Mouse (Mus musculus) liver, embryonic 12.5 days (tissue): ENCODE results near the gene Irf5. TPM values are rescaled to one million over a fixed set of nuclear protein-coding genes. Genes with fewer than 3 reads are reported as not detected.

ENCODE experiments used
- ATAC-seq: fragments of 200-750 bp; cut with Nextera tagmentation; 2 replicates; pipeline ENCODE4 v1.8.0; 2017; ENCODE audit warnings: moderate number of reproducible peaks, mild to moderate bottlenecking, moderate library complexity
- H3K27ac ChIP-seq: fragments of 300-500 bp; sonication (generic); 2 replicates; pipeline ENCODE4 v1.5.1; 2016; ENCODE audit warnings: mild to moderate bottlenecking
- H3K27me3 ChIP-seq: fragments of 300-500 bp; sonication (generic); replicated peaks from 2 replicates; pipeline ENCODE4 v1.6.1; 2016; ENCODE audit warnings: mild to moderate bottlenecking, moderate library complexity
- H3K36me3 ChIP-seq: fragments of 300-500 bp; sonication (generic); 2 replicates; pipeline ENCODE4 v1.6.1; 2016; ENCODE audit warnings: mild to moderate bottlenecking, moderate library complexity
- H3K4me1 ChIP-seq: fragments of 300-500 bp; sonication (generic); 2 replicates; pipeline ENCODE4 v1.6.1; 2016
- H3K4me2 ChIP-seq: fragments of 300-500 bp; sonication (generic); 2 replicates; pipeline ENCODE4 v1.6.1; 2016; ENCODE audit warnings: mild to moderate bottlenecking, moderate library complexity
- H3K4me3 ChIP-seq: fragments of 300-500 bp; sonication (generic); 2 replicates; pipeline ENCODE4 v1.5.1; 2016; ENCODE audit warnings: mild to moderate bottlenecking, moderate library complexity
- H3K9ac ChIP-seq: fragments of 300-500 bp; sonication (generic); 2 replicates; pipeline ENCODE4 v1.6.1; 2016; ENCODE audit warnings: mild to moderate bottlenecking, moderate library complexity
- H3K9me3 ChIP-seq: fragments of 300-500 bp; sonication (generic); replicated peaks from 2 replicates; pipeline ENCODE4 v1.6.1; 2016; ENCODE audit warnings: mild to moderate bottlenecking, moderate library complexity
- WGBS: fragments of 180-500 bp; shearing (Covaris S2); methylation state at CpG from one replicate; pipeline ENCODE4 v1.1.7; 2016; ENCODE audit not compliant: insufficient replicate concordance; 5-methylcytosine and 5-hydroxymethylcytosine counted together
- polyA plus RNA-seq: library from polyadenylated mRNA; unstranded; fragments of >200 nt; fragmentation: Nextera tagmentation; extraction: Ambion mirVana; gene quantifications from 2 replicates; pipeline ENCODE4 v1.2.1, GENCODE M21; 2016

Irf5 gene
- polyA plus RNA-seq, 1 experiment from 2014 or later, result 7.2 TPM

- peak overlapping the region; percentile 70 for H3K4me2 ChIP-seq
- ATAC-seq, result no peak
- no peaks in the 10 kb centered on the region for H3K36me3 ChIP-seq
- no peak overlapping the region for H3K27ac ChIP-seq
- H3K9ac ChIP-seq, result no peak overlapping the region
- peaks cover 63% of the 10 kb centered on the region for H3K27me3 ChIP-seq
- WGBS, result 37% methylated on average over 8 of the region's 8 CpGs
- H3K9me3 ChIP-seq, result no peaks in the 10 kb centered on the region
- H3K4me1 ChIP-seq, result peaks cover 21% of the 10 kb centered on the region
- H3K4me3 ChIP-seq, result peak overlapping the region; percentile 54
Measured at GRCm38 (mm10) chr6:29506834-29507233, 19.6 kb upstream of the Irf5 start.

GRCm38 (mm10) chr6:29507447-29508309 is 18.7 kb upstream of the Irf5 start, which contains the start of gene Kcp:
TSS of gene Kcp (minus strand) at chr6:29507952.
- H3K27me3 ChIP-seq, result peaks cover 63% of the 10 kb centered on the region
- H3K36me3 ChIP-seq, result no peaks in the 10 kb centered on the region
- H3K9me3 ChIP-seq, result no peaks in the 10 kb centered on the region
- H3K4me2 ChIP-seq, result peak within 1 kb of the TSS; percentile 70
- 2% methylated on average over 47 of the region's 47 CpGs for WGBS
- H3K4me3 ChIP-seq, result peak within 1 kb of the TSS; percentile 54
- ATAC-seq, result no peak
- H3K27ac ChIP-seq, result no peak within 1 kb of the TSS
- H3K9ac ChIP-seq, result peak within 1 kb of the TSS; percentile 27; the same call in 1 of the 2 replicates
- peaks cover 22% of the 10 kb centered on the region for H3K4me1 ChIP-seq

- Histone ChIP-seq H3K36me3 (no peaks in the 10 kb centered on the region), H3K4me3 (no peak overlapping the region), H3K4me1 (peaks cover 33% of the 10 kb centered on the region), H3K4me2 (no peak overlapping the region), H3K9me3 (no peaks in the 10 kb centered on the region), H3K27me3 (peaks cover 61% of the 10 kb centered on the region), H3K27ac (no peak overlapping the region), H3K9ac (no peak overlapping the region)
- 48% methylated on average over 2 of the region's 2 CpGs for WGBS
- ATAC-seq, result no peak
Measured at GRCm38 (mm10) chr6:29509086-29509485, 17.3 kb upstream of the Irf5 start.

- H3K9ac ChIP-seq, result peak overlapping the region; percentile 44; the same call in 1 of the 2 replicates
- H3K9me3 ChIP-seq, result no peaks in the 10 kb centered on the region
- H3K27ac ChIP-seq, result peak overlapping the region; percentile 32; the same call in 1 of the 2 replicates
- 3% methylated on average over 11 of the region's 11 CpGs for WGBS
- peak; percentile 48; the same call in 1 of the 2 replicates for ATAC-seq
- H3K4me2 ChIP-seq, result peak overlapping the region; percentile 59
- peaks cover 11% of the 10 kb centered on the region for H3K4me1 ChIP-seq
- H3K4me3 ChIP-seq, result peak overlapping the region; percentile 22; the same call in 1 of the 2 replicates
- no peaks in the 10 kb centered on the region for H3K36me3 ChIP-seq
- peaks cover 27% of the 10 kb centered on the region for H3K27me3 ChIP-seq
Measured at GRCm38 (mm10) chr6:29513284-29513683, 13.1 kb upstream of the Irf5 start.

GRCm38 (mm10) chr6:29517139-29517538 is 9.3 kb upstream of the Irf5 start:
- H3K4me1 ChIP-seq, result peaks cover 11% of the 10 kb centered on the region
- H3K9me3 ChIP-seq, result no peaks in the 10 kb centered on the region
- no peaks in the 10 kb centered on the region for H3K36me3 ChIP-seq
- H3K4me3 ChIP-seq, result no peak overlapping the region
- no peak overlapping the region for H3K9ac ChIP-seq
- H3K27me3 ChIP-seq, result peaks cover 10% of the 10 kb centered on the region; the same call in 1 of the 2 replicates
- H3K4me2 ChIP-seq, result no peak overlapping the region
- 3% methylated on average over 5 of the region's 5 CpGs for WGBS
- no peak overlapping the region for H3K27ac ChIP-seq
- ATAC-seq, result peak; percentile 30

- H3K36me3 ChIP-seq, result no peaks in the 10 kb centered on the region
- no peak overlapping the region for H3K27ac ChIP-seq
- no peaks in the 10 kb centered on the region for H3K9me3 ChIP-seq
- 53% methylated on average over 6 of the region's 6 CpGs for WGBS
- no peak for ATAC-seq
- peaks cover 17% of the 10 kb centered on the region for H3K4me1 ChIP-seq
- H3K9ac ChIP-seq, result no peak overlapping the region
- peaks cover 51% of the 10 kb centered on the region for H3K27me3 ChIP-seq
- no peak overlapping the region for H3K4me3 ChIP-seq
- H3K4me2 ChIP-seq, result no peak overlapping the region
Measured at GRCm38 (mm10) chr6:29522626-29523300, 3.7 kb upstream of the Irf5 start.

GRCm38 (mm10) chr6:29523301-29524033 is 3.0 kb upstream of the Irf5 start:
- Histone ChIP-seq H3K4me3 (no peak overlapping the region), H3K27me3 (peaks cover 51% of the 10 kb centered on the region), H3K9ac (no peak overlapping the region), H3K9me3 (no peaks in the 10 kb centered on the region), H3K36me3 (no peaks in the 10 kb centered on the region), H3K4me1 (peaks cover 23% of the 10 kb centered on the region), H3K4me2 (no peak overlapping the region), H3K27ac (no peak overlapping the region)
- ATAC-seq, result no peak
- WGBS, result 42% methylated on average over 12 of the region's 12 CpGs

- Histone ChIP-seq H3K27ac (no peak overlapping the region; the same call in 1 of the 2 replicates), H3K27me3 (peaks cover 57% of the 10 kb centered on the region), H3K4me1 (peaks cover 27% of the 10 kb centered on the region), H3K4me2 (no peak overlapping the region), H3K36me3 (no peaks in the 10 kb centered on the region), H3K9ac (no peak overlapping the region), H3K9me3 (no peaks in the 10 kb centered on the region), H3K4me3 (no peak overlapping the region)
- 32% methylated on average over 6 of the region's 6 CpGs for WGBS
- ATAC-seq, result no peak
Measured at GRCm38 (mm10) chr6:29524034-29524489, 2.4 kb upstream of the Irf5 start.

- Histone ChIP-seq H3K27me3 (peaks cover 69% of the 10 kb centered on the region), H3K4me3 (no peak overlapping the region), H3K36me3 (no peaks in the 10 kb centered on the region), H3K4me1 (peaks cover 27% of the 10 kb centered on the region), H3K4me2 (no peak overlapping the region), H3K9me3 (no peaks in the 10 kb centered on the region), H3K27ac (no peak overlapping the region), H3K9ac (no peak overlapping the region)
- no peak for ATAC-seq
- WGBS, result 62% methylated on average over 6 of the region's 6 CpGs
Measured at GRCm38 (mm10) chr6:29525256-29525655, 1.2 kb upstream of the Irf5 start.

- Histone ChIP-seq H3K4me1 (peaks cover 27% of the 10 kb centered on the region), H3K4me3 (peak overlapping the region; percentile 57), H3K27ac (no peak overlapping the region), H3K27me3 (peaks cover 79% of the 10 kb centered on the region), H3K9me3 (no peaks in the 10 kb centered on the region), H3K9ac (no peak overlapping the region), H3K36me3 (no peaks in the 10 kb centered on the region), H3K4me2 (peak overlapping the region; percentile 76)
- WGBS, result 5% methylated on average over 34 of the region's 34 CpGs
- no peak for ATAC-seq
Measured at GRCm38 (mm10) chr6:29527361-29528164, 1.1 kb downstream of the Irf5 start.

GRCm38 (mm10) chr6:29528165-29528505 is 1.7 kb downstream of the Irf5 start:
- H3K27ac ChIP-seq, result no peak overlapping the region
- H3K4me2 ChIP-seq, result peak overlapping the region; percentile 76
- H3K9ac ChIP-seq, result no peak overlapping the region
- H3K4me1 ChIP-seq, result peaks cover 27% of the 10 kb centered on the region
- 14% methylated on average over 8 of the region's 8 CpGs for WGBS
- peak overlapping the region; percentile 57 for H3K4me3 ChIP-seq
- no peaks in the 10 kb centered on the region for H3K36me3 ChIP-seq
- ATAC-seq, result no peak
- H3K27me3 ChIP-seq, result peaks cover 79% of the 10 kb centered on the region
- H3K9me3 ChIP-seq, result no peaks in the 10 kb centered on the region
